Mouse (Mus musculus): ENCODE measurements around the gene Jmy. TPM values are rescaled to one million over a fixed set of nuclear protein-coding genes. Genes with fewer than 3 reads are reported as not detected.

Jmy gene
- polyA plus RNA-seq, 1 experiment from 2014 or later = 3.6 TPM

DNA sequence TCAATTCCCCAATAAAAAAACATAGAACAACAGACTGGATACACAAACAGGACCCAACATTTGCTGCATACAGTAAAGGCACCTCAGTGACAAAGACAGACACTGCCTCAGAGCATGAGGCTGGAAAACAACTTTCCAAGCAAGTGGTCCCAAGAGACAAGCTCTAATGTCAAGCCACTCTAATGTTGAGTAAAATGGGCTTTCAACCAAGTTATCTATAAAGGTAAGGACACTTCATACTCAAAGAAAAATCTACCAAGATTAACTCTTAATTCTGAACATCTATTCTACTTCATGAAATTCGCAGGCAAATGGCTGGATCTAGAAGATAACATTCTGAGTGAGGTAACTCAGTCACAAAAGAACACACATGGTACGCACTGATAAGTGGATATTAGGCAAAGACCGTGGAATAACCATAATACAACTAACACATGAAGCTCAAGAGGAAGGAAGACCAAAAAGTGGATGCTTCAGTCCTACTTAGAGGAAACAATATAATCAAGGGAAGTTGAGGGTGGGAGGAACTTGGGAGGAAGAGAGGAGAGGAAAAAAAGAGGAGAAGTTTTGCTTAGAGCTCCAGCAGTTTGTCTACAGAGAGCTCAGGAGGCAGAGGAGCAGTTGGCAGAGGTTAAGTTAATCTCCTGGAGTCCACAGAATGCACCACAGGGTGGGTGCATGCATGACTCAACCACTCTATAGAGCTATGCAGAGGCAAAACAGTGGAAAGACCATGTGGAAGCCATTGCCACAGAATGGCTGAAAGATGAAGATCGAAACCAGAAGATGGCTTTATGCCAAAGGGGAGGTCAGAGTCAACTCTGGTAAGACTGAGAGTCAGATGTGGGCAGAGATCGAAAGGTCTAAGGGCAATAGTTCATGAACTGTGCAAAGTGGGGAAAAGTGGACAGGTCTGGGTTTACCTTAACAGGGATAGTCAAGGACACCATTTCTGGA is 71.4 kb downstream of the Jmy start:
- ATAC-seq = no peak
- H3K27ac ChIP-seq (ENCODE audit: low read depth, low read length) = no peak overlapping the region
- 96% methylated on average over 5 of the region's 5 CpGs for WGBS
- no peak overlapping the region for H3K9ac ChIP-seq (ENCODE audit: low read depth, low read length)
- H3K36me3 ChIP-seq (ENCODE audit: control insufficient read depth, insufficient read depth, low read length) = no peaks in the 10 kb centered on the region
- no peaks in the 10 kb centered on the region for H3K9me3 ChIP-seq (ENCODE audit: control insufficient read depth, low read length)
- no peak overlapping the region for H3K4me2 ChIP-seq (ENCODE audit: low read length)
- H3K4me3 ChIP-seq (ENCODE audit: low read length) = no peak overlapping the region
- no peaks in the 10 kb centered on the region for H3K4me1 ChIP-seq (ENCODE audit: control insufficient read depth, insufficient read depth, low read depth, low read length)
- H3K27me3 ChIP-seq (replicated peaks; ENCODE audit: control insufficient read depth, insufficient read depth, low read length) = no peaks in the 10 kb centered on the region

DNA sequence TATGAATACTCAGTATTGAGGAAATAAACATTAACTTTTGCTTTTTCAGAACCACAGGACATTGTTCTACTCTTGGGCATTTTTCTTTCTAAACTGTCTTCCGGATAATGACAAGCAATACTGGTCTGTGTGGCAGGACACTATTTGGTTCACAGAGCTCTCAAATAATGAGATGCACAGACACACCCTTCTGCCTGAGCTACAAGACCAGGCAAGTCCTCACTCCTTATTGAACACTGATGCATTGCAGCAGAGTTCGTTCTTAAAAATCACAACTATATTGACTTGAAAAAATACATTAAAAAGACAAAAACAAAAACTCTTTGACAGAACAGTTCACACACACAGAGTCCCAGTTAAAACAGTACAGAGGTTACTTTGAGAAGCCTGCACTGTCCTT is 76.4 kb downstream of the Jmy start:
- Histone ChIP-seq H3K9me3 (ENCODE audit: control insufficient read depth, low read length) (no peaks in the 10 kb centered on the region), H3K4me2 (ENCODE audit: low read length) (no peak overlapping the region), H3K27me3 (replicated peaks; ENCODE audit: control insufficient read depth, insufficient read depth, low read length) (no peaks in the 10 kb centered on the region), H3K4me3 (ENCODE audit: low read length) (no peak overlapping the region), H3K36me3 (ENCODE audit: control insufficient read depth, insufficient read depth, low read length) (no peaks in the 10 kb centered on the region), H3K27ac (ENCODE audit: low read depth, low read length) (no peak overlapping the region), H3K9ac (ENCODE audit: low read depth, low read length) (no peak overlapping the region), H3K4me1 (ENCODE audit: control insufficient read depth, insufficient read depth, low read depth, low read length) (no peaks in the 10 kb centered on the region)
- ATAC-seq = no peak
- 83% methylated on average over 2 of the region's 2 CpGs for WGBS

DNA sequence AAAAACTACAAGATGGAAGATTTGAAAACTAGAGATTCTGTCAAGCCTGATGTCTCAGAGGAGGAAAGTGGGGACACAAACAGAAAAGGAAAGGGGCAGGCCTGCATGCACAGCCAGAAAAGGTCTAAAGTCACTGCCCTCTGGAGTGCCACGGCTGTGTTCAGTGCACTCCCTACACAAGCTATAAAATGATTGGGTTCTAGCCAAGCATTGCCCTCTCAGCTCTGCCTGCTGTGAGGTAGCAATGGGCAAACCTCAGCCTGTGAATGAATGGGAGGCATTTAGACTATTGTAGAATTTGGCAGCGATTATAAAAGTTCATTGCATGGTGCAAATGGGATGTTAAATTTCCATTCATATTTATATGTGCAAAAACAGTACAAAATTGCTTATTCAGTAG is 79.8 kb downstream of the Jmy start:
- WGBS = 52% methylated on average over 2 of the region's 2 CpGs
- Histone ChIP-seq H3K36me3 (ENCODE audit: control insufficient read depth, insufficient read depth, low read length) (no peaks in the 10 kb centered on the region), H3K4me1 (ENCODE audit: control insufficient read depth, insufficient read depth, low read depth, low read length) (no peaks in the 10 kb centered on the region), H3K4me3 (ENCODE audit: low read length) (no peak overlapping the region), H3K27ac (ENCODE audit: low read depth, low read length) (no peak overlapping the region), H3K4me2 (ENCODE audit: low read length) (no peak overlapping the region), H3K9me3 (ENCODE audit: control insufficient read depth, low read length) (no peaks in the 10 kb centered on the region), H3K27me3 (replicated peaks; ENCODE audit: control insufficient read depth, insufficient read depth, low read length) (no peaks in the 10 kb centered on the region), H3K9ac (ENCODE audit: low read depth, low read length) (no peak overlapping the region)
- no peak for ATAC-seq

DNA sequence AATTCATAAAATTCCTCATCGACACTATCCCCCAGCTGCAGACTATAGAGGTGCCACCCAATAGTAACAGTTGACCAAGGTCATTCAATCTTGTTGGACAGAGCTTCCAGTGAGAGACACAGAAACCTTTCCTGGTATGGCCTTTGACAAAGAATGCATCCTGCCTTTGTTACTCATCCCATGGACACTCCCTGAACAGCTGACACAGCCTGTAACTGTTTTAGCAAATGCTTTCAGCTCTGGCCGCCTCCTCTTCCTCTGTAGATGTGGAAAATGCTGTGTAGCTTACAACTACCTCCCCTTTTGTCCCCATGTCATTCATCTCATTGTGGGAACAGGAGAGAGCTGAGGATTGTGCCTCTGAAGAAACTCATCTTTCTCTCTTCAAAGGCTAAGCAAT is 81.3 kb downstream of the Jmy start:
- WGBS = 87% methylated on average over 2 of the region's 2 CpGs

DNA sequence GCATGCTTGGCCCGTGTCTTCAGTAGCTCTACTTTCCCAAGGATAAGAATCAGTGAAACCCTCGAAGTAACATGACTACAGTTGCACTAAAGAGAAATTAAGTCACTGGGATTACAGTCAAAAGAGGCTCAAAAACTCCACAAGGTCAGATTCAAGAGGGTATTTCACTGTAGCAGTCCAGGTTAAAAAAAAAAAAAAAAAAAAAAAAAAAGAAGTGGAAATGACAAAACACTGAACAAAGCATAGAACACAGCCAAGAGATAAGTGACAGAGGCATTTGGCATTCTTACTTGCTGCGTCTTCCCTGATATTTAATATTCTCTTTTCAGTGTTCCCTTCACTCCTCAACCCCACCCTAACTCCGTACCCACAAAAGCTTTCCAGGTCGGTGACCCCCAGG is 84.6 kb downstream of the Jmy start:
- no peaks in the 10 kb centered on the region for H3K4me1 ChIP-seq (ENCODE audit: control insufficient read depth, insufficient read depth, low read depth, low read length)

More for the DNA sequence above, 81.3 kb downstream of the Jmy start:
- Histone ChIP-seq H3K9ac (ENCODE audit: low read depth, low read length) (no peak overlapping the region), H3K36me3 (ENCODE audit: control insufficient read depth, insufficient read depth, low read length) (no peaks in the 10 kb centered on the region), H3K4me2 (ENCODE audit: low read length) (no peak overlapping the region), H3K4me1 (ENCODE audit: control insufficient read depth, insufficient read depth, low read depth, low read length) (no peaks in the 10 kb centered on the region), H3K27me3 (replicated peaks; ENCODE audit: control insufficient read depth, insufficient read depth, low read length) (no peaks in the 10 kb centered on the region), H3K4me3 (ENCODE audit: low read length) (no peak overlapping the region), H3K9me3 (ENCODE audit: control insufficient read depth, low read length) (no peaks in the 10 kb centered on the region), H3K27ac (ENCODE audit: low read depth, low read length) (no peak overlapping the region)
- no peak for ATAC-seq

DNA sequence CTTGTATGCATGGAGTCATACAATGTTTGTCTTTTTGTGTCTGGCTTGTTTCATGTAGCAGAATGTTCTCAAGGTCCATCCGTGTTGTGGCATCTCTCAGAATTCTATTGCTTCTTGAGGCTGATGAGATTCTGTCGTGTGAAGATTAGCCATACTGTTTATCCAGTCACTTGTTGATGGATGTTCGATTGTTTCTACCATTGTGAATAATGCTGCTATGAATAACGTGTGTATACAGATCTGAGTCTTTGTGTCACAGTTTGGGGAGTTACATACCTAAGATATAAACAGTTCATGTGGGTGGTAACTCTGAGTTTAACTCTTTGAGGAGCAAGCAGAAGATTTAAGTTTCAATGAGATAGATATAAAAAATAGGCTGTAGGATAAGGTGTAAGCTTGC is 89.3 kb downstream of the Jmy start:
- H3K27me3 ChIP-seq (replicated peaks; ENCODE audit: control insufficient read depth, insufficient read depth, low read length) = no peaks in the 10 kb centered on the region
- H3K27ac ChIP-seq (ENCODE audit: low read depth, low read length) = no peak overlapping the region
- 91% methylated on average over 4 of the region's 4 CpGs for WGBS
- no peak overlapping the region for H3K9ac ChIP-seq (ENCODE audit: low read depth, low read length)
- no peaks in the 10 kb centered on the region for H3K9me3 ChIP-seq (ENCODE audit: control insufficient read depth, low read length)
- no peak overlapping the region for H3K4me2 ChIP-seq (ENCODE audit: low read length)
- H3K4me1 ChIP-seq (ENCODE audit: control insufficient read depth, insufficient read depth, low read depth, low read length) = no peaks in the 10 kb centered on the region
- ATAC-seq = no peak
- no peaks in the 10 kb centered on the region for H3K36me3 ChIP-seq (ENCODE audit: control insufficient read depth, insufficient read depth, low read length)
- H3K4me3 ChIP-seq (ENCODE audit: low read length) = no peak overlapping the region

More for the DNA sequence above, 84.6 kb downstream of the Jmy start:
- H3K36me3 ChIP-seq (ENCODE audit: control insufficient read depth, insufficient read depth, low read length) = no peaks in the 10 kb centered on the region
- 90% methylated on average over 5 of the region's 5 CpGs for WGBS
- H3K9me3 ChIP-seq (ENCODE audit: control insufficient read depth, low read length) = no peaks in the 10 kb centered on the region
- no peak overlapping the region for H3K9ac ChIP-seq (ENCODE audit: low read depth, low read length)
- no peak overlapping the region for H3K4me3 ChIP-seq (ENCODE audit: low read length)
- no peak overlapping the region for H3K27ac ChIP-seq (ENCODE audit: low read depth, low read length)
- no peak overlapping the region for H3K4me2 ChIP-seq (ENCODE audit: low read length)
- ATAC-seq = no peak
- H3K27me3 ChIP-seq (replicated peaks; ENCODE audit: control insufficient read depth, insufficient read depth, low read length) = no peaks in the 10 kb centered on the region

DNA sequence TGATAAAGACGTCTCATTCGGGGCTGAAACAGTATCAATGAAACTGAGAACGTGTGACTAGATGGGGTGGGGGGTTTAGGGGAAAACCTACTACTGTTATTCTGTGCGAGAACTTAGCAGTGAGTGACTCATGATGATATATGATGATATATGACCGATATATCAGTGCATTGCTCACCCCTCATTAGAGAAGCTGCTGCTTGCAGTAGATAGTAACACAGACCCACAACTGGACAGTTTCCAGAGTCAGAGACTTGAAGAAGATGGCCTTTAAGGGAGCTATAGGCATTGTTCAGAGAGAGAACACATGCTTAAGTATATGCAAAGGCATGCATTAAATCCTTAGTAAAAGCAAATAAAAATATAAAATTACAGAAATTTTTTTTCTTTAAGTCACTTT is 92.8 kb downstream of the Jmy start:
- Histone ChIP-seq H3K27ac (ENCODE audit: low read depth, low read length) (no peak overlapping the region), H3K9me3 (ENCODE audit: control insufficient read depth, low read length) (no peaks in the 10 kb centered on the region), H3K27me3 (replicated peaks; ENCODE audit: control insufficient read depth, insufficient read depth, low read length) (no peaks in the 10 kb centered on the region), H3K9ac (ENCODE audit: low read depth, low read length) (no peak overlapping the region), H3K4me1 (ENCODE audit: control insufficient read depth, insufficient read depth, low read depth, low read length) (no peaks in the 10 kb centered on the region), H3K4me3 (ENCODE audit: low read length) (no peak overlapping the region), H3K4me2 (ENCODE audit: low read length) (no peak overlapping the region), H3K36me3 (ENCODE audit: control insufficient read depth, insufficient read depth, low read length) (no peaks in the 10 kb centered on the region)
- 91% methylated on average over 5 of the region's 5 CpGs for WGBS
- no peak for ATAC-seq

DNA sequence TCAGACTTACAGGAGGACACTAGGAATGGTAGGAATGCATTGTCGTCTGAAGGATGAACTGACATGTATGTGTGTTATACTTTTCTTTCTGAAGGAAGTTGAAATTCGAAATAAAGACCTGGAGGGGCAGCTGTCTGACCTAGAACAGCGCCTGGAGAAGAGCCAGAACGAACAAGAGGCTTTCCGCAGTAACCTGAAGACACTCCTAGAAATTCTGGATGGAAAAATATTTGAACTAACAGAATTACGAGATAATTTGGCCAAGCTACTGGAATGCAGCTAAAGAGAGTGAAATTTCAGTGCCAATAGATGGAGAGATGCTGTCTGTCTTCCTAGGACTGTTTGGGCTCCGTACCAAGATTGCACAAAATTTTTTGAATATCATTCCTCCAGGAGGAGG is 97.7 kb downstream of the Jmy start:
- H3K36me3 ChIP-seq (ENCODE audit: control insufficient read depth, insufficient read depth, low read length) = no peaks in the 10 kb centered on the region
- no peaks in the 10 kb centered on the region for H3K27me3 ChIP-seq (replicated peaks; ENCODE audit: control insufficient read depth, insufficient read depth, low read length)
- H3K4me2 ChIP-seq (ENCODE audit: low read length) = no peak overlapping the region
- H3K27ac ChIP-seq (ENCODE audit: low read depth, low read length) = no peak overlapping the region
- 93% methylated on average over 7 of the region's 7 CpGs for WGBS
- no peak for ATAC-seq
- H3K4me1 ChIP-seq (ENCODE audit: control insufficient read depth, insufficient read depth, low read depth, low read length) = no peaks in the 10 kb centered on the region
- H3K9me3 ChIP-seq (ENCODE audit: control insufficient read depth, low read length) = peaks cover 5% of the 10 kb centered on the region
- H3K4me3 ChIP-seq (ENCODE audit: low read length) = no peak overlapping the region
- no peak overlapping the region for H3K9ac ChIP-seq (ENCODE audit: low read depth, low read length)

DNA sequence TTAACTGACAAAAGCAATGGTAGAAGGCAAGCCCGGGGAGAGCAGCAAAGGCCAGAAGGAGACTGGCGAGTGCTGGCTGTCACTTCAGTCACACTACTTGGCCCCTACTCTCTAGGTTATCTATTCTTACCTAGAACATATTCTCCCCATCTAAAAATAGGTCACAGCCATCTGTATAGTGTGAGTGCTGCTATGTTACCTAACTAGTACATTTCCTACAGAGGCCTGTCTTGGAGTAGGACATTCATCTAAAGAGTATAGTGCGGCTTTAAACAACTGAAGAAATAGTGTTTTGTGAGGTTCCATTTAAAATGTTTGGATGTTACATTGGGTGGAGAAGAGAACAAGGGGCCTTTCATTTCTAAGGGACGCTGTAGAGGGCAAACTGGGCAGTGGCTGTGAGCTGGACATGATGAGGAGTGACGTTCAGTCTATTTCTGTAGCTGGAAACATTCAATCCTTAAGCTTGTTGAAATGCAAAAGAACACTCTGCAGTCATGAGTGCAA is 99.8 kb downstream of the Jmy start:
- WGBS = 86% methylated on average over 5 of the region's 5 CpGs
- Histone ChIP-seq H3K4me2 (ENCODE audit: low read length) (no peak overlapping the region), H3K4me1 (ENCODE audit: control insufficient read depth, insufficient read depth, low read depth, low read length) (no peaks in the 10 kb centered on the region), H3K9me3 (ENCODE audit: control insufficient read depth, low read length) (peaks cover 5% of the 10 kb centered on the region), H3K27ac (ENCODE audit: low read depth, low read length) (no peak overlapping the region), H3K27me3 (replicated peaks; ENCODE audit: control insufficient read depth, insufficient read depth, low read length) (no peaks in the 10 kb centered on the region), H3K4me3 (ENCODE audit: low read length) (no peak overlapping the region), H3K36me3 (ENCODE audit: control insufficient read depth, insufficient read depth, low read length) (peaks cover 4% of the 10 kb centered on the region), H3K9ac (ENCODE audit: low read depth, low read length) (no peak overlapping the region)
- ATAC-seq = no peak
